Mouse (Mus musculus): ENCODE results near the gene Hipk2. TPM values are rescaled to one million over a fixed set of nuclear protein-coding genes. Genes with fewer than 3 reads are reported as not detected.

The Hipk2 gene
- polyA plus RNA-seq, 1 experiment, result 33.9 TPM

- no peaks in the 10 kb centered on the region for H3K27me3 ChIP-seq (ENCODE audit: control insufficient read depth, insufficient read depth, low read length)
- no peak overlapping the region for H3K27ac ChIP-seq (ENCODE audit: control insufficient read depth, insufficient read depth, low read depth, low read length)
- H3K36me3 ChIP-seq (ENCODE audit: control insufficient read depth, insufficient read depth, low read length), result no peaks in the 10 kb centered on the region
These were observed 38.2 kb upstream of the Hipk2 start for GRCm38 (mm10) chr6:38914181-38914580.

DNA sequence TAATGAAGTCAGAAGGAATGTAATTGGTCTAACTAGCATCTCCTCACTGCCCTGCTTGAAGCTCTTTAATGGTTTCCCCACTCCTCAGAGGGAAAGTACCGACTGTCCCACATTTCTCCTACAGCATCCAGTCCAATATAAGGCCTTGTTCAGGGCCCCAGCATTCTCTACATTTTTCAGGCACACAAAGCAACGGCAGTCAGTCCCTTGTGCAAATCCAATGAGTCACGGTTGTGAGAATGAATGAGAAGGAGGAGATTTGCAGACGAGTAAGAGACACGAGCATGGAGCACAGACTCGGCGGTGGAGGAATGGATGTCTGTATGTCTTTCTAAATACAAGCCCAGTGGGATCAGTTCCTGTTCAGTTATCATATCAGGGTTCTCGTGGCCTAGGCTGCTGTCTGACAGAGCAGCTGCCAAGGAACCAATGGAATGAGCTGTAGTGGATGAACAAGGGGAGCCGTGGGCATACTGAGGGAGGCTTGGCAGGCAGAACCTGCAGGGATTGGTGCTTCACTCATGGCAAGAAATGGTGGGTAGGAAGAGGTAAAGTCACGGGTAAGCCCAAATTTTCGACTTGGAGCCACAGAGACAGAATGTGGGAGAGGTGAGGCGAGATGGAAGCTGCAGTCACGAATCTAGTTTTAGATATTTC is 37.5 kb upstream of the Hipk2 start:
- H3K27ac ChIP-seq (ENCODE audit: control insufficient read depth, insufficient read depth, low read depth, low read length), result no peak overlapping the region
- no peaks in the 10 kb centered on the region for H3K4me1 ChIP-seq (ENCODE audit: control insufficient read depth, insufficient read depth, low read length)
- H3K4me3 ChIP-seq (ENCODE audit: control insufficient read depth, low read depth, low read length), result no peak overlapping the region
- H3K36me3 ChIP-seq (ENCODE audit: control insufficient read depth, insufficient read depth, low read length), result no peaks in the 10 kb centered on the region
- H3K27me3 ChIP-seq (ENCODE audit: control insufficient read depth, insufficient read depth, low read length), result no peaks in the 10 kb centered on the region
- no peak for TF ChIP-seq CTCF (IDR thresholded peaks at IDR 0.05; ENCODE audit: control insufficient read depth, insufficient read depth, insufficient replicate concordance, low read depth, low read length)
- no peak for TF ChIP-seq POLR2A (IDR thresholded peaks at IDR 0.05; ENCODE audit: control insufficient read depth, low read depth, low read length)

More at GRCm38 (mm10) chr6:38914181-38914580, 38.2 kb upstream of the Hipk2 start:
- no peaks in the 10 kb centered on the region for H3K4me1 ChIP-seq (ENCODE audit: control insufficient read depth, insufficient read depth, low read length)
- TF ChIP-seq POLR2A (IDR thresholded peaks at IDR 0.05; ENCODE audit: control insufficient read depth, low read depth, low read length), result no peak
- TF ChIP-seq CTCF (IDR thresholded peaks at IDR 0.05; ENCODE audit: control insufficient read depth, insufficient read depth, insufficient replicate concordance, low read depth, low read length), result no peak
- H3K4me3 ChIP-seq (ENCODE audit: control insufficient read depth, low read depth, low read length), result no peak overlapping the region

- Histone ChIP-seq H3K4me3 (ENCODE audit: control insufficient read depth, low read depth, low read length) (no peak overlapping the region), H3K27me3 (ENCODE audit: control insufficient read depth, insufficient read depth, low read length) (no peaks in the 10 kb centered on the region), H3K27ac (ENCODE audit: control insufficient read depth, insufficient read depth, low read depth, low read length) (no peak overlapping the region), H3K36me3 (ENCODE audit: control insufficient read depth, insufficient read depth, low read length) (no peaks in the 10 kb centered on the region), H3K4me1 (ENCODE audit: control insufficient read depth, insufficient read depth, low read length) (no peaks in the 10 kb centered on the region)
- no peak for TF ChIP-seq CTCF (IDR thresholded peaks at IDR 0.05; ENCODE audit: control insufficient read depth, insufficient read depth, insufficient replicate concordance, low read depth, low read length)
- TF ChIP-seq POLR2A (IDR thresholded peaks at IDR 0.05; ENCODE audit: control insufficient read depth, low read depth, low read length), result no peak
These were observed 36.9 kb upstream of the Hipk2 start for GRCm38 (mm10) chr6:38912845-38913244.

DNA sequence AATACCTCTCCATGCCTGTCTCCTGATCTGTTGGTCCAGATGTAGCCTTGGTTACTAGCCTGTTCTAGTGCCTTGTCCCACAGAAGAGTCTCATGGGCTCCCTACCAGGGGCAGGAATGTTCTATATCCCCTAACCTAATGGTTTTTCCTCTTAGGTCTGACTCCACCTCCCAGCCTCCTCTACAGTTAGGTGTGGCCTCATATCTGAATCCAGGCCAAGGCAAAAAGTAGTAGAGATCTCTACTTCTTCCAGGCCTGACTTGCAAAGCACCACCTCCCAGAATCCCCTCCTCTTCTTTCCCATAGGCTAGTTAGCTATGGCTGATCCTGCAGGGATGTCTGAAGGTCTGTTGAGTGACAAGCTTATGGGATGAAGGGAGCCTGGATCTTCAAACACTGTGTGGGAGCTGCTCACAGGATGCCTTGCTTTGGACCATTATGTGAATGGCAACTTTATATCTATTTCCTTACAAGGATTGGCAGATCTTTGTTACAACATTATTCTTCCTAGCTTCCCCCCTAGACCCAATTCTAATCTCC is 36.2 kb upstream of the Hipk2 start:
- Histone ChIP-seq H3K36me3 (ENCODE audit: control insufficient read depth, insufficient read depth, low read length) (no peaks in the 10 kb centered on the region), H3K27me3 (ENCODE audit: control insufficient read depth, insufficient read depth, low read length) (no peaks in the 10 kb centered on the region), H3K4me3 (ENCODE audit: control insufficient read depth, low read depth, low read length) (no peak overlapping the region), H3K27ac (ENCODE audit: control insufficient read depth, insufficient read depth, low read depth, low read length) (no peak overlapping the region), H3K4me1 (ENCODE audit: control insufficient read depth, insufficient read depth, low read length) (no peaks in the 10 kb centered on the region)
- TF ChIP-seq CTCF (IDR thresholded peaks at IDR 0.05; ENCODE audit: control insufficient read depth, insufficient read depth, insufficient replicate concordance, low read depth, low read length) (no peak), POLR2A (IDR thresholded peaks at IDR 0.05; ENCODE audit: control insufficient read depth, low read depth, low read length) (no peak)

DNA sequence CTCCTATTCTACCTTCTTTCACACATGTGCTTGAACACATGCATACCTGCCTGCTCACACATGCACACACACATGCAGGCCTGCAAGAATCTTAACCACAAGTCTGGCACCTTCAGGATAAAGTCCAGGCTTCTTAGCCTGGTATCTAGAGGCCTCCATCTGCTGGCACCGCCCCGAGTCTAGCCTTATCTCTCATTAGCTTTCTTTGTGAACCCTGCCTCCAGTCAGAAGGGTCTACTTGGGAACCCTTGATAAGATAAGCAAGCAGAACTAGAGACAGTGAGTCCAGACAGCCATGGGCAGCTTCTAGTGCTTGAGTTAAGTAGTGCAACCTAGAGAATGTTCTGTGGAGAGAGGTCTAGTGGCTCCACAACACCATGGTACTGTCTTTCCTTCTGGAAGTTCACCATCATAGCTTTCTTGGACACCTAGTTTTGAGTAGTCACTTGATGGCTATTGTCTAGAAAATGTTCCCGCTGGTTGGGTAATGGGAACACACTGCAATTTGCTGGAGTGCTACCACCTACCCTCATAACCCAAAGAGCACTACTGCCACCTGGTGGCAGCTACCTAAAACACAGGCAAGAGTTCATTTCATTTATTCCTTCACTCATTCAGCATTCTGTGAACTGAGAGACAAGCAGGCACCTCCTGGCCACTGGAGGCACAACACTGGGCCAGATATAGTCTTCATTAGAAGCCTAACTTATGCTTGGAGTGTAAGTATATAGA is 35.0 kb upstream of the Hipk2 start:
- Histone ChIP-seq H3K27ac (ENCODE audit: control insufficient read depth, insufficient read depth, low read depth, low read length) (no peak overlapping the region), H3K36me3 (ENCODE audit: control insufficient read depth, insufficient read depth, low read length) (no peaks in the 10 kb centered on the region), H3K4me3 (ENCODE audit: control insufficient read depth, low read depth, low read length) (no peak overlapping the region), H3K27me3 (ENCODE audit: control insufficient read depth, insufficient read depth, low read length) (no peaks in the 10 kb centered on the region), H3K4me1 (ENCODE audit: control insufficient read depth, insufficient read depth, low read length) (no peaks in the 10 kb centered on the region)
- TF ChIP-seq CTCF (IDR thresholded peaks at IDR 0.05; ENCODE audit: control insufficient read depth, insufficient read depth, insufficient replicate concordance, low read depth, low read length), result peak; percentile 26; the same call in 1 of the 2 replicates
- no peak for TF ChIP-seq POLR2A (IDR thresholded peaks at IDR 0.05; ENCODE audit: control insufficient read depth, low read depth, low read length)

DNA sequence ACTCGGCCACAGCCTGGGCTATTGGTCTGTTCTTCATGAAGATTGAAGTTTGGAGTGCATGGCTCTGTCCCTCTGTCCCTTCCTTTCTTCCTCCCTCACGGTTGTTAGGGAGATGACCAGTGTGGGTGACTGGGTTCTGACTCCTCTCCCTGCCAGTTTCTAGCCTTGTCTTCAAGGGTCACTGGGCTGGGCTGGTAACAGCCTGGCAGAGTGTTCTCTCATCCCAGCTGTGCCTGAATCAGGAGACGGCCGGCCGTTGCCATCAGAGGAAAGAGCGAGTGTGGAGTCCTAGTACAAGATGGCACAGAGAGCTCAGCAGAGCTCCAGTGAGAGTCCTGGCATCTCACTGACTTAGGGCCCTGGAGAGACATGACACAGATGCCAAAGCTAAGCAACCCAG is 32.4 kb upstream of the Hipk2 start:
- Histone ChIP-seq H3K4me3 (ENCODE audit: control insufficient read depth, low read depth, low read length) (no peak overlapping the region), H3K27me3 (ENCODE audit: control insufficient read depth, insufficient read depth, low read length) (no peaks in the 10 kb centered on the region), H3K4me1 (ENCODE audit: control insufficient read depth, insufficient read depth, low read length) (no peaks in the 10 kb centered on the region), H3K36me3 (ENCODE audit: control insufficient read depth, insufficient read depth, low read length) (no peaks in the 10 kb centered on the region), H3K27ac (ENCODE audit: control insufficient read depth, insufficient read depth, low read depth, low read length) (no peak overlapping the region)
- TF ChIP-seq CTCF (IDR thresholded peaks at IDR 0.05; ENCODE audit: control insufficient read depth, insufficient read depth, insufficient replicate concordance, low read depth, low read length) (no peak), POLR2A (IDR thresholded peaks at IDR 0.05; ENCODE audit: control insufficient read depth, low read depth, low read length) (no peak)

DNA sequence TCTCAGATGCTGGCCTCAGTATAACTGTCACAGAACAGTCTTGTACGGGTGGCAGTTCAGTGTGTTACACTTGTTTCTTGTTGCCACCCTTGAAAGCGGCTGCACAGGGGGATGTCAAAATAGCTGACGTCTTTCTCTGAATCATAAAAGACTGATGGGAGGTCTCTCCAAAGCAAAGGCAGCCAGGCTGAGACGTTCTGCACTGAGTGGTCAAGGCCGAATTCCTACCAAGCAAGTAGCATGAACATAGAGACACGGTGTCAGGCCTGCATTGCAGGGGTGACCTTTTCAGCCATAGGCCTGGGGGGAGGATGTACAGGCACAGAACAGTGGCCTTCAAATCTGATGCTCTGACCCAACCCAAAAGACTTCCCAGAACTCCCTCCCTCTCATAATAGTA is 30.0 kb upstream of the Hipk2 start:
- Histone ChIP-seq H3K4me3 (ENCODE audit: control insufficient read depth, low read depth, low read length) (no peak overlapping the region), H3K27me3 (ENCODE audit: control insufficient read depth, insufficient read depth, low read length) (no peaks in the 10 kb centered on the region), H3K36me3 (ENCODE audit: control insufficient read depth, insufficient read depth, low read length) (no peaks in the 10 kb centered on the region), H3K27ac (ENCODE audit: control insufficient read depth, insufficient read depth, low read depth, low read length) (no peak overlapping the region), H3K4me1 (ENCODE audit: control insufficient read depth, insufficient read depth, low read length) (no peaks in the 10 kb centered on the region)
- TF ChIP-seq CTCF (IDR thresholded peaks at IDR 0.05; ENCODE audit: control insufficient read depth, insufficient read depth, insufficient replicate concordance, low read depth, low read length), result no peak
- no peak for TF ChIP-seq POLR2A (IDR thresholded peaks at IDR 0.05; ENCODE audit: control insufficient read depth, low read depth, low read length)

All from testis, adult 2 months (tissue).